Mouse (Mus musculus): ENCODE measurements around the gene Sgf29. TPM values are rescaled to one million over a fixed set of nuclear protein-coding genes. Genes with fewer than 3 reads are reported as not detected.
A peak's percentile ranks its signal among the peaks of the same experiment; 100 is the strongest.

Sgf29 gene
- polyA plus RNA-seq, 1 experiment from 2014 or later, result 61.3 TPM

DNA sequence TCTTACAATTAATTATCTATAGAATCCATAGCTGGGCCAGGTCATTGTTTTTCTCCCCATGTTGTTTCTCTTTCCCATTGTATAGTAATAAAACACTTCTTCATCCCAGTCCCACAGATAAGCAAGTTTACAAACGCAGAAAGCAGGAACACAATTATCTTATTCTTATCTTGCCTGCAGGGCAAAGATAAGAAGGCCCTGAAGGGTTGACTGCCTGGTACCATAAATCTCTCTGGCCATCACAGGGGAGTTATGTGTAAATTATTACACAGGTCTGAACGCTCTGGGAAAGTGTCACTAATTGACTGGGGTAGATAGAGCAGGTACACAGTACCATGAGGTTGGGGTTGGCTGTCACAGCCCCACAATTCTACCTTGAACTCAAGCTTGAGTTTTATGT, 1.7 kb downstream of the Sgf29 start:
- Histone ChIP-seq H3K4me1 (ENCODE audit: insufficient read depth) (0 out of 2 replicates have a peak, but pooled peaks cover 5% of the 10 kb centered on the region), H3K27ac (ENCODE audit: low read depth) (no peak overlapping the region), H3K27me3 (ENCODE audit: insufficient read depth, low read length) (no peaks in the 10 kb centered on the region), H3K36me3 (ENCODE audit: insufficient read depth) (no peaks in the 10 kb centered on the region), H3K9me3 (ENCODE audit: low read depth, low read length) (no peaks in the 10 kb centered on the region), H3K4me2 (no peak overlapping the region), H3K9ac (no peak overlapping the region), H3K4me3 (ENCODE audit: low read depth, low read length) (no peak overlapping the region)
- WGBS, result 25% methylated on average over 2 of the region's 2 CpGs
- DNase-seq (no peak), ATAC-seq (ENCODE audit: insufficient read depth) (no peak)
- no peak for TF ChIP-seq CTCF (IDR thresholded peaks at IDR 0.05; ENCODE audit: low read depth)

DNA sequence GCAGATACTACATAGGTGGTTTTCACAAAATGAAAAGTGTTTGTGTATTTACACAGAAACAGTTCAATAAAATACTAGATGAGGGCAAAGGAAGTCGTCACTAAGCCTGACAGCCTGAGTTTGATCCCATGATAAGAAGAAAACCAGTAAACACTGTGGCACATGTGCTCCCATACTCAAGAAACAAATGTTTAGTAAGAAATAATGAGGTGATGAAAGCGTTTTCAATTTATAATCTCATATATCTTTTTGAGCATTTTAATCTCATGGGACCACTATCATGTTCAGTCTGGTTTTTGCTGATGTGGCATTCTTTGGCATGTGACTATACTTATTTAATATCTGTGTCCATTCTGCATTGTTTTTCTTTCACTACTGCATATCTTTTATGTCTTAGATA, 4.9 kb downstream of the Sgf29 start:
- Histone ChIP-seq H3K4me1 (ENCODE audit: insufficient read depth) (0 out of 2 replicates have a peak, but pooled peaks cover 5% of the 10 kb centered on the region), H3K27ac (ENCODE audit: low read depth) (no peak overlapping the region), H3K9ac (no peak overlapping the region; the same call in 1 of the 2 replicates), H3K36me3 (ENCODE audit: insufficient read depth) (no peaks in the 10 kb centered on the region), H3K4me2 (no peak overlapping the region), H3K9me3 (ENCODE audit: low read depth, low read length) (no peaks in the 10 kb centered on the region), H3K27me3 (ENCODE audit: insufficient read depth, low read length) (no peaks in the 10 kb centered on the region), H3K4me3 (ENCODE audit: low read depth, low read length) (no peak overlapping the region)
- WGBS, result 64% methylated on average over 2 of the region's 2 CpGs
- no peak for ATAC-seq (ENCODE audit: insufficient read depth)
- DNase-seq, result no peak
- no peak for TF ChIP-seq CTCF (IDR thresholded peaks at IDR 0.05; ENCODE audit: low read depth)

GRCm38 (mm10) chr7:126655695-126656094, 6.6 kb downstream of the Sgf29 start:
- DNase-seq (no peak), ATAC-seq (ENCODE audit: insufficient read depth) (no peak)
- H3K27ac ChIP-seq (ENCODE audit: low read depth), result peak overlapping the region; percentile 21; the same call in 1 of the 2 replicates

GRCm38 (mm10) chr7:126657522-126657921, 8.4 kb downstream of the Sgf29 start:
- no peak for DNase-seq
- Histone ChIP-seq H3K4me2 (no peak overlapping the region), H3K4me1 (ENCODE audit: insufficient read depth) (no peaks in the 10 kb centered on the region), H3K9ac (no peak overlapping the region), H3K36me3 (ENCODE audit: insufficient read depth) (peaks cover 9% of the 10 kb centered on the region; the same call in 1 of the 2 replicates), H3K4me3 (ENCODE audit: low read depth, low read length) (no peak overlapping the region), H3K27me3 (ENCODE audit: insufficient read depth, low read length) (no peaks in the 10 kb centered on the region), H3K27ac (ENCODE audit: low read depth) (no peak overlapping the region), H3K9me3 (ENCODE audit: low read depth, low read length) (no peaks in the 10 kb centered on the region)
- WGBS, result 86% methylated on average over 1 of the region's 1 CpGs
- no peak for ATAC-seq (ENCODE audit: insufficient read depth)
- no peak for TF ChIP-seq CTCF (IDR thresholded peaks at IDR 0.05; ENCODE audit: low read depth)

More at GRCm38 (mm10) chr7:126655695-126656094, 6.6 kb downstream of the Sgf29 start:
- H3K9me3 ChIP-seq (ENCODE audit: low read depth, low read length), result no peaks in the 10 kb centered on the region
- no peak overlapping the region for H3K9ac ChIP-seq
- no peaks in the 10 kb centered on the region for H3K27me3 ChIP-seq (ENCODE audit: insufficient read depth, low read length)
- H3K4me1 ChIP-seq (ENCODE audit: insufficient read depth), result no peaks in the 10 kb centered on the region
- no peak overlapping the region for H3K4me3 ChIP-seq (ENCODE audit: low read depth, low read length)
- WGBS, result 90% methylated on average over 3 of the region's 3 CpGs
- TF ChIP-seq CTCF (IDR thresholded peaks at IDR 0.05; ENCODE audit: low read depth), result no peak
- H3K36me3 ChIP-seq (ENCODE audit: insufficient read depth), result no peaks in the 10 kb centered on the region
- H3K4me2 ChIP-seq, result no peak overlapping the region

- no peaks in the 10 kb centered on the region for H3K4me1 ChIP-seq (ENCODE audit: insufficient read depth)
- H3K27ac ChIP-seq (ENCODE audit: low read depth), result no peak overlapping the region
- H3K36me3 ChIP-seq (ENCODE audit: insufficient read depth), result peaks cover 28% of the 10 kb centered on the region
- no peak overlapping the region for H3K9ac ChIP-seq
- no peak for TF ChIP-seq CTCF (IDR thresholded peaks at IDR 0.05; ENCODE audit: low read depth)
- ATAC-seq (ENCODE audit: insufficient read depth), result no peak
- no peak for DNase-seq
- H3K27me3 ChIP-seq (ENCODE audit: insufficient read depth, low read length), result no peaks in the 10 kb centered on the region
- no peak overlapping the region for H3K4me3 ChIP-seq (ENCODE audit: low read depth, low read length)
- no peaks in the 10 kb centered on the region for H3K9me3 ChIP-seq (ENCODE audit: low read depth, low read length)
- 80% methylated on average over 3 of the region's 3 CpGs for WGBS
- no peak overlapping the region for H3K4me2 ChIP-seq
Observed at GRCm38 (mm10) chr7:126659771-126660170, 10.7 kb downstream of the Sgf29 start.

GRCm38 (mm10) chr7:126663646-126664045, 14.5 kb downstream of the Sgf29 start:
- Histone ChIP-seq H3K27me3 (ENCODE audit: insufficient read depth, low read length) (no peaks in the 10 kb centered on the region), H3K4me2 (no peak overlapping the region), H3K27ac (ENCODE audit: low read depth) (no peak overlapping the region; the same call in 1 of the 2 replicates), H3K36me3 (ENCODE audit: insufficient read depth) (peaks cover 48% of the 10 kb centered on the region), H3K4me3 (ENCODE audit: low read depth, low read length) (no peak overlapping the region), H3K9ac (no peak overlapping the region), H3K4me1 (ENCODE audit: insufficient read depth) (no peaks in the 10 kb centered on the region), H3K9me3 (ENCODE audit: low read depth, low read length) (no peaks in the 10 kb centered on the region)
- peak; percentile 50 for DNase-seq
- TF ChIP-seq CTCF (IDR thresholded peaks at IDR 0.05; ENCODE audit: low read depth), result no peak
- ATAC-seq (ENCODE audit: insufficient read depth), result peak; percentile 74
- 43% methylated on average over 8 of the region's 8 CpGs for WGBS

DNA sequence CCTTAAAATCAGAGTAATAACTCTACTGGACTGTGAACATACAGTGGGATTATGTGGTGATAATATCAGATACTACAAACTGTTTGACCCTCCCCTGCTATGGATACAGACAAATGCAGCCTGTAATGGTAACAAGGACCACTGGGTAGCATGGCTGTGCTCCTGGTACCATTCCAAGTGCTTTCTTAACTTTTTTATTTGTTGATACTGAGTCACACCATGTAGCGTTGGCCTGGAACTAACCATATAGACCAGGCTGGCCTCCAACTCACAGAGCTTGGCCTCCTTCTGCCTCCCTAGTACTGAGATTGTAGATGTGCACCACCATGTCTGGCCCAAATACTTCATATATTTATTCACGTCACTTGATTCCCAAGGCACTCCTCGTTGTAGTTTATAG, 16.2 kb downstream of the Sgf29 start:
- Histone ChIP-seq H3K4me1 (ENCODE audit: insufficient read depth) (no peaks in the 10 kb centered on the region), H3K4me3 (ENCODE audit: low read depth, low read length) (no peak overlapping the region), H3K27ac (ENCODE audit: low read depth) (no peak overlapping the region), H3K9ac (no peak overlapping the region), H3K27me3 (ENCODE audit: insufficient read depth, low read length) (no peaks in the 10 kb centered on the region), H3K36me3 (ENCODE audit: insufficient read depth) (peaks cover 51% of the 10 kb centered on the region), H3K4me2 (no peak overlapping the region), H3K9me3 (ENCODE audit: low read depth, low read length) (no peaks in the 10 kb centered on the region)
- ATAC-seq (ENCODE audit: insufficient read depth) (no peak), DNase-seq (no peak)
- TF ChIP-seq CTCF (IDR thresholded peaks at IDR 0.05; ENCODE audit: low read depth), result no peak
- 92% methylated on average over 3 of the region's 3 CpGs for WGBS
